Mouse (Mus musculus): ENCODE measurements around the gene Snai1.

Snai1 gene

GRCm38 (mm10) chr2:167576121-167576620 is 38.2 kb downstream of the Snai1 start:
- TF ChIP-seq GATA4 (IDR thresholded peaks at IDR 0.05; ENCODE audit: insufficient replicate concordance, low read length) = no peak

- TF ChIP-seq GATA4 (IDR thresholded peaks at IDR 0.05; ENCODE audit: insufficient replicate concordance, low read length) = no peak
Measured at GRCm38 (mm10) chr2:167577186-167577785, 39.3 kb downstream of the Snai1 start.

GRCm38 (mm10) chr2:167578521-167578920 is 40.5 kb downstream of the Snai1 start:
- TF ChIP-seq GATA4 (IDR thresholded peaks at IDR 0.05; ENCODE audit: insufficient replicate concordance, low read length) = no peak

- no peak for TF ChIP-seq GATA4 (IDR thresholded peaks at IDR 0.05; ENCODE audit: insufficient replicate concordance, low read length)
Measured at GRCm38 (mm10) chr2:167583161-167583952, 45.4 kb downstream of the Snai1 start.

- TF ChIP-seq GATA4 (IDR thresholded peaks at IDR 0.05; ENCODE audit: insufficient replicate concordance, low read length) = no peak
Measured at GRCm38 (mm10) chr2:167585273-167585672, 47.3 kb downstream of the Snai1 start.

- TF ChIP-seq GATA4 (IDR thresholded peaks at IDR 0.05; ENCODE audit: insufficient replicate concordance, low read length) = no peak; the same call in 1 of the 2 replicates
Measured at GRCm38 (mm10) chr2:167586041-167586440, 48.0 kb downstream of the Snai1 start.

- TF ChIP-seq GATA4 (IDR thresholded peaks at IDR 0.05; ENCODE audit: insufficient replicate concordance, low read length) = no peak
Measured at GRCm38 (mm10) chr2:167586976-167587375, 49.0 kb downstream of the Snai1 start.

- TF ChIP-seq GATA4 (IDR thresholded peaks at IDR 0.05; ENCODE audit: insufficient replicate concordance, low read length) = peak; percentile 48; the same call in 1 of the 2 replicates
Measured at GRCm38 (mm10) chr2:167588774-167589577, 51.0 kb downstream of the Snai1 start.

All from liver, adult (tissue).